Mouse (Mus musculus): ENCODE results near the gene Pdzrn3.
A peak's percentile ranks its signal among the peaks of the same experiment; 100 is the strongest.

Gene Pdzrn3

GRCm38 (mm10) chr6:101327196-101327595, 50.5 kb downstream of the Pdzrn3 start:
- DNase-seq, result peak; percentile 65 to 81

GRCm38 (mm10) chr6:101325842-101326639, 51.7 kb downstream of the Pdzrn3 start:
- peak; percentile 31 to 64 for DNase-seq

- no peak for DNase-seq
Observed at GRCm38 (mm10) chr6:101322580-101322979, 55.1 kb downstream of the Pdzrn3 start.

DNA sequence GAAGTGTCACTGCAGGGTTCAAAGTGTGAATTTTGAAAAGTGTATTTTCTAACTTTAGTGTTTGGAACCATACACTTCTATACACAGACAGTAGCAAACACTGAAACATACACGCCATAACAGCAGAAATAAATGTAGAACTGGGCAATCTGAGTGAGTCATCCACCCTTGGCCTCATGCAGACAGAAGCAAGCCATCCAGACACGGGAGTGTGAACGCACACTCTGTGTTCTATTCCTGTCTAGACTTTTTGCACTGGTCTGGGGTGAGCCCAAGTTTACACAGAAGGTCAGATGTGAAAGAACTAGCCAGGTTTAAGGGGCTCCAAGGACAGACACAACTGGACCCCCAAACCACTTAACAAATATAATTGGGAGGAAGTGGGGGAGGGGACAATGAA, 57.3 kb downstream of the Pdzrn3 start:
- no peak for DNase-seq

- DNase-seq, result no peak
Observed at GRCm38 (mm10) chr6:101319374-101319967, 58.2 kb downstream of the Pdzrn3 start.

GRCm38 (mm10) chr6:101318530-101318929, 59.2 kb downstream of the Pdzrn3 start:
- DNase-seq, result no peak

DNA sequence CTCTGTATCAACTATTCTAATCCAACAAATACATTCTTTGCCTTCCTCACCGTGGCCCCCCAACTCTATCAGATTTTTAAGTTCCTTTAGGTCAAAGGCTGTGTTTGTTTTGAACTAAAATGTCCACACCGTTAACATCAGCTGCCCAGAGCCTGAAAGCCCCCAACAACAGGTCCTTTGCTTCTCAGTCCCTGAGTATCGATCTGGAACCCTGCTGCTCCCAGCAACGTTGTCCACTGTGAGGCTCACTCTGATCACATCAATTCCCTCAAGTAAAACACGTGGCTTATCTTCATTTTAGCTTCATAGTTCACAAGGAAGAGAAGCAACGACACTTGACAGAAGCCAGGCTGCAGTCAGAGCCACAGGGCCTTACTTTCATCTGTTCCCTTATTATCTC, 66.3 kb downstream of the Pdzrn3 start:
- DNase-seq, result no peak

- no peak for DNase-seq
Observed at GRCm38 (mm10) chr6:101310491-101310890, 67.2 kb downstream of the Pdzrn3 start.

DNA sequence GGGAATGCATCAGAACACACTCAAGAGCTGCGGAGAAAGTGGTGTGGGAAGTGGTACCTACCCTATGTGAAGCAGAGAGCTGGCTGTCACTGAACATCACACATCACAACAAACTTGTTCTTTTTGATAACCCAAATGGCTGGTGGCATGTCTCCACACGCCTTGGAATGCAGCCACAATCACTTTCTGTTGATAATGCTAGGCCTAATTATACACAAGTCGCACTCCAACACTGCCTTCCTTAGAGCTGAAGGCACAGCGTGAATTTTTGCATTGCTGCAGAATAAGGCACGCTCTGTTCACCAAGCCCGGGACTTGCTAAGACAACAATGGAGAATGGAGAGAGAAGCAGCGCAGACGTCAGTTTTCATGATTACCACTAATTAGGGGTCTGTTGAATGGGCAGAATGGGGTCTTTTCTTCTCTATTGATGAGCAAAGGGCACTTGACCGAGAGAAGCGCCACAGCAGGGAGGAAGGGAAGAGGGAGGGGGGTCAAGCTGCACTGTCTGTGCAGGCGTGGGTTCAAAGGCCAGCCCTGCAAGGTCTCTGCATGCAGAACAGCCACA, 69.6 kb downstream of the Pdzrn3 start:
- no peak for DNase-seq

- DNase-seq, result no peak
Observed at GRCm38 (mm10) chr6:101306834-101307233, 70.9 kb downstream of the Pdzrn3 start.

- DNase-seq, result no peak
Observed at GRCm38 (mm10) chr6:101305543-101305942, 72.2 kb downstream of the Pdzrn3 start.

DNA sequence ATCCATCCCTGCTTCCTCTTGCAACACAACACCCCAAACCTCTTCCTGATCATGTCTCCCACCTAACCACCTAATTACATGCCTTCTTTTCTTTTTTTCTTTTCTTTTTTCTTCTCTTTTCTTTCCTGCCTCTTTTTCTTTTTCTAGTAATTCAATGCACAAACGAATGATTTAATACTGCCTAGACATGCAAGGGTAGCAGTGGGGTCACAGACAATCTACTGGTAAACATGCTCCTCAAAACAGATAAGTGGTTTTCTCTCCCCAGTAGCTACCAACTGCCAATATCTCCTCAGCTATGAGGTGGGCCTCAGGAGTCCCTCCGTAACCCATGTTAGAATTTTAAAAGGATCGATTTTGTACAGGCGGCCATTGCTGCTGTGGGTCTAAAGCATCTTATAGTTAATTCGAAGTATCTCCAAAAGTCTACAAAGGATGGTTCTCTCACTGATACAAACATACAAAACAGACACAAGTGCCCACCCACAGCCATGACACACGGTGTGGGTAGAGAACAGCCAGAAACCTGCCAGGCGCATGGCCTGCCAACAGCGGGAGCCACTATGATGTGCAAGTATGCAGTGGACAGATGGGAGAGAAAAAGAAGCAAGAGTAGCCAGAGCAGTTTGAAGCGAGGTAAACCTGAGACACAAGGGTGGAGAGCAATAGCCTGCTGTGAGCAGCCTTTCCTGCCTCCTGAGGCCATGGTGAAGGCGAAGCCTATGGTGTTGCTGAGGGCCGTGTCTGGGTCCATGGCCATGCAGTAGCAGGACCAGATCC, 73.5 kb downstream of the Pdzrn3 start:
- no peak for DNase-seq

- DNase-seq, result no peak
Observed at GRCm38 (mm10) chr6:101303501-101303900, 74.2 kb downstream of the Pdzrn3 start.

- DNase-seq, result no peak
Observed at GRCm38 (mm10) chr6:101301154-101301553, 76.5 kb downstream of the Pdzrn3 start.

DNA sequence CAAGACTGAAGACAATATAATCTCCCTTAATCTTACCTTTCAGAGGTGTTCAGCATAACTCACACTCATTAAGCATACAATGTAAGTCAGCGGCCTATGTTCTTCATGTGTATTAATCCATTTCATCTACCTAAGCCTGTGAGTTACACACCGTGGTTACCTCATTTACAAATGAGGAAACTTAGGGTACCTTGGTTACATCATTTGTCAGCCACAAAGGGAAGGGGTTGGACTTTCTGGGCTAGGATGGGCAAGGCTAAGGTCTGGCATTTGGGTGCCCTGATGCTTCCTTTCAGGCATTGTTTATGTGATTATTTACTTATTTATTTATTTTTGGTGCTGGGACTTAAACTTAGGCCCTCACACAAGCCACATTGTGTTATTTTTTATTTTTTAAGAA, 78.3 kb downstream of the Pdzrn3 start:
- no peak for DNase-seq

DNA sequence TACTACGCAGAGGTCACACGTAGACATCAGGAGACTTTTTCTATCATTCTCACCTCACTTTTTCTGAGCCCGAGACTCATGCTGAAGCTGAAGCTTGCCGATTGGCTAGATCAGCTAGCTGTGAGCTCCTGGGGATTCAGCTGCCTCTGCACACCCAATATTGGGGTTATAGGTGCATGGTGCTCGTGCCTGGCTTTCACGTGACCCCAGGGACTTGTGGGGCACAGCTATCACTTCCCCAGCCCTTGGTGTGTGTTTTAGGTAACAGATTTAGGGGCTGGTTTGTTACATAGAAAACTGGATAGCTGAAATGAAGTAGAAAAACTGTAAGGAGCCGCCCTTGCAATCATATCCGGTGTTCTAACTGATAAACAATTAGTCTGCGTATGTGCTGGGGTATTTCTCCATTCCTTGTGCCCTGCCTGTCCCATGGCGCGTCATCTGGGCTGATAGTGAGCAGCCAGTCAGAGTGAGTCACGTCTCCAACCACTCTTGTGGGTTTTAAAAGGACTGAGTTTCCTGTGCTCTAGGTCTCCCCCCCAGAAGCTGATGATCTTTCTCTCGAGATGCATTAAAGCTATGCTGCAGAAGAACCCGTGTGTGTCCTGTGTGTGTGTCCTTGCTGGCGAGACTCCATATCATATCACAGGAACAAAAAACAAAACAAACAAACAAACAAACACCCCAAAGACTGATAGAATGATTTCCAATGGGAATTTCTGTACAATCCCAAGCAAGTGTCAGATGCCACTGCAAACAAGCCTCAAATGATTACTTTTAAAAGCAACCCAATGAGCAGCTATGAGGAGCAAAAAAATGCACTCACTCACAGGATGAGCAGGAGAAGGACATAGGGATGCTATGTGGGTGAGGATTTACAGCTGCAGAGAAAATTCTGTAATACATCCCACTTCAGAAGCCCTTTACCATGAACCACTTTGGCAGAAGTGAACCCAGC, 79.9 kb downstream of the Pdzrn3 start:
- DNase-seq, result no peak

DNA sequence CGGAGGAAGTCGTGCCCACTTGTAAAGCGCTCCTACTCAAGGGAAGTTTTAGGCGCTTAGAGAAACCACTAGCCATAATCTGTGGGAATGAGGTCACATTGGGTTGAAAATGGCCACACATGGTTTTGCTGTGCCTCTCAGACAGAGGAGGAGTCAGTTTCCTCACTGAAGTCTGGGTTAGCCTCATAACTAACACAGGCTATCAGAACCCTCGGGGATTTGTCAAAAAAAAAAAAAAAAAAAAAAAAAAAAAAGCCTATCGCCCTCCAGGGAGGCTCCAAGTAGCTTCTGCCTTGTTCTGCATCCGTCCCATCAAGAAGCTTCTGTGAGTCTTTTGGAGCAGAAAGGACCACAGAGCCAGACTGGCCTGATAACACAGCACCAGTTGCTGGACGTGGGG, 80.7 kb downstream of the Pdzrn3 start:
- DNase-seq, result no peak

GRCm38 (mm10) chr6:101296280-101296679, 81.4 kb downstream of the Pdzrn3 start:
- DNase-seq, result no peak

DNA sequence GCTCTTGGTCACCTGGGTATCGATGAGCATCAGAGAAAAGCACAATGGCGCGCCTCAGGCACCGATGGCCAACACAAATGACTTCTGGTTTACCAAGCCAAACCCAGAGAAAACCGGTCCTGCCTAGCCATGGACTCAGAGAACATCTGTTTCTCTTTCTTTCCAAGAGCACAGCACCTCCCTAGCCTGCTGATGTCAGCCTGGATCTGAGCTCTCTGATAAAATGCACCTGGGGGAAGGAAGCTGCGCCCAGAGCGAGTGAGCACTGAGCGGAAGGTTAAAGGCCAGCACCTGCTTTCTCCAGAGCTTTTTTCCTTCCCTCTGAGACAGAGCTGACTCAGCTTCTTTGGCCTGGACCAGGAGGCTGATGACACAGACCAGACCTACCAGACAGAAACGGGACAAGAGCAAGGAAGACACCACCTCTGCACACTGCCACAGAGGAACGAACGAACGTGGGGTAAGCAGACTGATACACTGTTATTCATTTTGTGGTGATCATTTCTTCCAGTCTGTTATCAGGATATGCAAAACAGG, 84.6 kb downstream of the Pdzrn3 start:
- DNase-seq, result peak; percentile 12 to 14

GRCm38 (mm10) chr6:101291944-101292343, 85.8 kb downstream of the Pdzrn3 start:
- DNase-seq, result no peak

GRCm38 (mm10) chr6:101290160-101290559, 87.5 kb downstream of the Pdzrn3 start:
- no peak for DNase-seq

DNA sequence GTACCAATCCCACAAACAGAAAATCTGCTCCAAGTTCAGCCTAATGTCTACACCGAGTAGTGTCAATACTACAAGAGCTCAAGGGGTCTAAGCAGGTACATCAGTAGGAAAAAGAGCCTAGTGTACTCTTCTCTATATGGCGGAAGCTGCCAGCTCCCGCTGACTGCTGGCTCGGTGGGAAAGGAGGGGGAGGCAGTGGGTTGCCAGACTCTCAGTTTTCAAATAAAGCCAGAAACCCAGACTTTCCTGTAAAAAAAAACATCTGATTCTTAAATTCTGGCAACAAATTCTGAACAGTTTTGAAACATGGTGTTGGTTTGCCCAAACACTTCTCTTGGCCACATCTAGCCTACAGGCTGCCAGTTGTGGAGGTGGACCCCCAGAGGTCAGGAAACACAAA, 88.3 kb downstream of the Pdzrn3 start:
- DNase-seq, result no peak
